Mouse (Mus musculus): ENCODE measurements around the gene Gm27029. TPM values are rescaled to one million over a fixed set of nuclear protein-coding genes. Genes with fewer than 3 reads are reported as not detected.

Gene Gm27029
- polyA plus RNA-seq (2021; fragmentation: Nextera tagmentation) = 7.0 and 10.9 TPM in 2 replicates
- long read RNA-seq, experiment 1, partial matches to known transcripts = 1 of 1 reads
- long read RNA-seq, experiment 1, other reads (novel, unspliced or antisense) = 0 of 1 reads
- long read RNA-seq, experiment 2, partial matches to known transcripts = 1 of 1 reads
- long read RNA-seq, experiment 2, other reads (novel, unspliced or antisense) = 0 of 1 reads

GRCm38 (mm10) chr11:101424105-101424851 lies at the start of gene Gm27029:
TSS of gene Gm27029 (minus strand) at chr11:101424796.

GRCm38 (mm10) chr11:101465869-101466551 lies 41.4 kb upstream of the Gm27029 start, which contains the start of gene Vat1:
TSS of gene Vat1 (minus strand) at chr11:101466230.

GRCm38 (mm10) chr11:101464211-101465100 lies 39.9 kb upstream of the Gm27029 start, which contains the start of gene Rnd2:
TSS of gene Rnd2 (plus strand) at chr11:101464999.

GRCm38 (mm10) chr11:101448274-101448746 lies 23.7 kb upstream of the Gm27029 start, which contains the start of gene Ifi35:
TSS of gene Ifi35 (plus strand) at chr11:101448407.

GRCm38 (mm10) chr11:101442127-101442693 lies 17.6 kb upstream of the Gm27029 start, which contains the start of gene Rpl27:
TSS of gene Rpl27 (plus strand) at chr11:101442298.

GRCm38 (mm10) chr11:101424925-101425813 lies 573 bp upstream of the Gm27029 start, which contains the start of the genes Rundc1 and Ptges3l:
TSS of gene Rundc1 (plus strand) at chr11:101425085.
TSS of gene Ptges3l (minus strand) at chr11:101425333.

GRCm38 (mm10) chr11:101417101-101417855 lies 7.3 kb downstream of the Gm27029 start, which contains the start of gene Aarsd1:
TSS of gene Aarsd1 (minus strand) at chr11:101417615.

GRCm38 (mm10) chr11:101367326-101367935 lies 57.2 kb downstream of the Gm27029 start, which contains the start of gene G6pc:
TSS of gene G6pc (plus strand) at chr11:101367561.

Other genes starting within 250 kb of the Gm27029 start
- gene Ccr10, start 249.4 kb downstream of the Gm27029 start, polyA plus RNA-seq (2021; fragmentation: Nextera tagmentation) = 0.28 and 0.29 TPM in 2 replicates
- gene Ezh1, start 198.3 kb downstream of the Gm27029 start, polyA plus RNA-seq (2021; fragmentation: Nextera tagmentation) = 26.3 and 27.6 TPM in 2 replicates
- gene Ramp2, start 178.8 kb downstream of the Gm27029 start, polyA plus RNA-seq (2021; fragmentation: Nextera tagmentation) = 38.8 and 57.1 TPM in 2 replicates
- 144 and 179 TPM in 2 replicates for gene Vps25, start 171.1 kb downstream of the Gm27029 start, polyA plus RNA-seq (2021; fragmentation: Nextera tagmentation)
- gene Wnk4, start 164.2 kb downstream of the Gm27029 start, polyA plus RNA-seq (2021; fragmentation: Nextera tagmentation) = 1.5 TPM in 2 replicates
- 0.15 and 0.36 TPM in 2 replicates for gene Cntd1, start 145.8 kb downstream of the Gm27029 start, polyA plus RNA-seq (2021; fragmentation: Nextera tagmentation)
- 362 and 483 TPM in 2 replicates for gene Coa3, start 145.7 kb downstream of the Gm27029 start, polyA plus RNA-seq (2021; fragmentation: Nextera tagmentation)
- 156 and 197 TPM in 2 replicates for gene Becn1, start 122.5 kb downstream of the Gm27029 start, polyA plus RNA-seq (2021; fragmentation: Nextera tagmentation)
- gene Psme3, start 108.6 kb downstream of the Gm27029 start, polyA plus RNA-seq (2021; fragmentation: Nextera tagmentation) = 11.3 and 48.6 TPM in 2 replicates
- gene Aoc2, start 99.7 kb downstream of the Gm27029 start, polyA plus RNA-seq (2021; fragmentation: Nextera tagmentation) = 0.15 and 0.30 TPM in 2 replicates
- gene Aoc3, start 94.2 kb downstream of the Gm27029 start, polyA plus RNA-seq (2021; fragmentation: Nextera tagmentation) = 0.05 and 0.20 TPM in 2 replicates
- gene G6pc, start 57.2 kb downstream of the Gm27029 start, polyA plus RNA-seq (2021; fragmentation: Nextera tagmentation) = not detected in 2 replicates
- gene Aarsd1, start 7.2 kb downstream of the Gm27029 start, polyA plus RNA-seq (2021; fragmentation: Nextera tagmentation) = 68.9 and 83.8 TPM in 2 replicates
- gene Rundc1, start 289 bp upstream of the Gm27029 start, polyA plus RNA-seq (2021; fragmentation: Nextera tagmentation) = 21.0 and 21.8 TPM in 2 replicates
- gene Ptges3l, start 537 bp upstream of the Gm27029 start, polyA plus RNA-seq (2021; fragmentation: Nextera tagmentation) = 7.0 and 7.1 TPM in 2 replicates
- 879 and 1,140 TPM in 2 replicates for gene Rpl27, start 17.5 kb upstream of the Gm27029 start, polyA plus RNA-seq (2021; fragmentation: Nextera tagmentation)
- 5.2 and 5.3 TPM in 2 replicates for gene Ifi35, start 23.6 kb upstream of the Gm27029 start, polyA plus RNA-seq (2021; fragmentation: Nextera tagmentation)
- gene Rnd2, start 40.2 kb upstream of the Gm27029 start, polyA plus RNA-seq (2021; fragmentation: Nextera tagmentation) = 29.1 and 36.8 TPM in 2 replicates
- gene Vat1, start 41.4 kb upstream of the Gm27029 start, polyA plus RNA-seq (2021; fragmentation: Nextera tagmentation) = 5.8 and 14.4 TPM in 2 replicates
- gene Brca1, start 127.2 kb upstream of the Gm27029 start, polyA plus RNA-seq (2021; fragmentation: Nextera tagmentation) = 0.25 and 0.56 TPM in 2 replicates
- 41.3 and 42.5 TPM in 2 replicates for gene Nbr1, start 127.4 kb upstream of the Gm27029 start, polyA plus RNA-seq (2021; fragmentation: Nextera tagmentation)
- 1.8 TPM in 2 replicates for gene Tmem106a, start 157.4 kb upstream of the Gm27029 start, polyA plus RNA-seq (2021; fragmentation: Nextera tagmentation)
- gene Gm11634, start 174.5 kb upstream of the Gm27029 start, polyA plus RNA-seq (2021; fragmentation: Nextera tagmentation) = not detected in 2 replicates
- 24.5 and 26.6 TPM in 2 replicates for gene Rdm1, start 202.4 kb upstream of the Gm27029 start, polyA plus RNA-seq (2021; fragmentation: Nextera tagmentation)
- gene Arl4d, start 240.7 kb upstream of the Gm27029 start, polyA plus RNA-seq (2021; fragmentation: Nextera tagmentation) = 14.8 and 18.5 TPM in 2 replicates

Data from left cerebral cortex, adult 6 months (tissue).